Mouse (Mus musculus) 3T3-L1 (cell line): ENCODE results near the gene Wdr48.

Experiments
- DNase-seq: peaks from one replicate; pipeline ENCODE4 v3.0.0-alpha.2; 2015; ENCODE audit warnings: low read depth, low spot score

Gene Wdr48

GRCm38 (mm10) chr9:119925120-119925657 is 30.5 kb downstream of the Wdr48 start:
- DNase-seq = no peak

- no peak for DNase-seq
These were observed 31.1 kb downstream of the Wdr48 start for GRCm38 (mm10) chr9:119925729-119926128.

DNA sequence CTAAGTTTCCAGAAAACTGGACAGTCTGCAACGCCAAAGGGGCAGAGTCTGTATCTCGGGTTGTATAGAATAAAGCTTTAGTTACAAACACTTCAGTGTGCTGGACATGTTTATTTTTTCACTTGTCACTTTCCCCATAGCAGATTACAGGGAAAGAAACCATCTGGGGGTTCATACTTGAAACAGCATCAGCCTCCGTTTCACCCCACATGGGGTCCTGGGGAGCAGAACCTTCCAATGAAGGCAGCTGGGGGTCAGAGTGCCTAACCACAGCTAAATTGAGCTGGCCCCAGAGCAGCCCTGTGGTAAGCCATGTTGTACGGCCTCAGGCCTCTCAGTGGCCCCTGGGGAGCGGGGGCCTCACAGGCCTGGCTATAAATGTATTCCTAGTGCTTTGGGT is 31.8 kb downstream of the Wdr48 start:
- DNase-seq = no peak

DNA sequence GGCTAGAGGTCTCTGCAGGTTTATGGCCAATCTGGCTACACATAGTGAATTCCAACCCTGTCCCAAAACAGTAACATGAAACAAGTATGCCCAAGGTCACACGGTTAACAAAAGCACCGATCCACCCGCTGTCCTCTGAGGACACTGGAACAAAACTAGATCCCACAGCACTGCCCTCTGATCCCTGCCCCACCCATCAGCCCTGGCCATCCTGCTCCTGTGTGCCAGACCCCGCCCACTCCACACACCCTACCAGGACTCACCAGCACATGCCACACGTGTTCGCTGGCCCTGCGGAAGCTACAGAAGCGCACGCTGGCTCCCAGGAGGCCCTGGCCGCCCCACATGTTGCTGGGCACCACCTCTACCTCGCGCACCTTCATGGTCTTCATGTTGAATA is 37.7 kb downstream of the Wdr48 start:
- no peak for DNase-seq

DNA sequence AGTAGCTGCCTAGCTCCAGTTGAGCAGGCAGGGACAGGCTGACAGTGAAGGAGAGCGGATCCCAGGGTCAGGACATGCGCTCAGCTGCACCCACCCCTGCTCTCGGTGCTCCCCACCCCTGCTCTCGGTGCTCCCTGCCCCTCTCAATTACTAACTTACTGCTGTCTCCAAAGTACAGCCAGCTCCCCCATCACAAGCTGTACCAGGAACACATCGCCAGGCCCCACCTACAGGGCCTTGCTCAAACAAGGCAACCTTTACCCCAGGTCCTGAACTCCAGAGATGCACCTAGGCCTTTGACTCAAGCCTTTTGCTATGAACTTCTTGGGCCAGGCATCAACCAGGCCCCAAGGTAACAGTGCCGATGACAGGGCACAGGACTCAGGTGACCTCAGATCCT is 39.0 kb downstream of the Wdr48 start:
- DNase-seq = no peak

GRCm38 (mm10) chr9:119937005-119937773 is 42.5 kb downstream of the Wdr48 start, which contains the start of the genes Gorasp1 and Ttc21a:
TSS of gene Gorasp1 (minus strand) at chr9:119937565.
TSS of gene Ttc21a (plus strand) at chr9:119937606.
- peak; percentile 92 for DNase-seq

DNA sequence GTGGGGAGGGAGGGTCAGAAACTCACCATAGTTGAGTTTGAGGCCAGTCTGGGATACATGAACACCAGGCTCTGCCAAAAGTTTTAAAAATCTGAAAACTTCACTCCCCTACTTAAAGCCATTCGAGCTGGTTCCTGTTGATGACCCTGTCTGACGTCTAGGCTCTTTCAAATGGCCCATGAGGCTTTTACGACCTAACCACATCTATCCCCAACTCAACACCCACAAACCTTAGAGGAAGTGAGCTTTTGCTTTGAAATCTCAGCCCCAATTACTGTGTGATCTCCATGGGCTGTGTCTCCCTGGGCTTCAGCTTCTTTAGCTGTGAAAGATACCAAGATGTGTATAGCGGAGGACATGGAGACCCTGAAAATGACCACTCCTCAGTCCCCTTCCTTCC is 43.8 kb downstream of the Wdr48 start:
- DNase-seq = no peak

- no peak for DNase-seq
These were observed 45.0 kb downstream of the Wdr48 start for GRCm38 (mm10) chr9:119939646-119940045.

DNA sequence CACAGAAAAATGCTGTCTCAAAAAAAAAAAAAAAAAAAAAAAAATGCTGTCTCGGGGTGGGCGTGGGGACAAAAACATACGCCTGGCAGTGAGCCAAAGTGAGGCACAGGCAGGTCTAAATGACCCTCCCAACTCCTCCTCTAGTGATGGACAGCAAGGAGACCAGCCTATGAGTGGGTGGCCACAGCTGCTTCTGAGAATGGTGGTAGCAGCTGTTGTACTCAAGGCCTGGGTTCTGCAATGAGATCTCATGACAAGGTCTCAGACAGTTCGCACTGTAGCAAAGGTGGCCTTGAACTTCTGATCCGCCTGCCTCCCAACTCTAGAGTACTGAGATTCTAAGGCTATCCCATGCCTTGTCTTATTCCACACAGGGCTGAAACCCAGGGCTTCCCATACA is 46.7 kb downstream of the Wdr48 start:
- DNase-seq = no peak

- no peak for DNase-seq
These were observed 47.2 kb downstream of the Wdr48 start for GRCm38 (mm10) chr9:119941861-119942260.

- no peak for DNase-seq
These were observed 48.6 kb downstream of the Wdr48 start for GRCm38 (mm10) chr9:119943326-119943725.

GRCm38 (mm10) chr9:119945173-119945900 is 50.7 kb downstream of the Wdr48 start:
- peak; percentile 15 for DNase-seq

GRCm38 (mm10) chr9:119948804-119949203 is 54.1 kb downstream of the Wdr48 start:
- no peak for DNase-seq

DNA sequence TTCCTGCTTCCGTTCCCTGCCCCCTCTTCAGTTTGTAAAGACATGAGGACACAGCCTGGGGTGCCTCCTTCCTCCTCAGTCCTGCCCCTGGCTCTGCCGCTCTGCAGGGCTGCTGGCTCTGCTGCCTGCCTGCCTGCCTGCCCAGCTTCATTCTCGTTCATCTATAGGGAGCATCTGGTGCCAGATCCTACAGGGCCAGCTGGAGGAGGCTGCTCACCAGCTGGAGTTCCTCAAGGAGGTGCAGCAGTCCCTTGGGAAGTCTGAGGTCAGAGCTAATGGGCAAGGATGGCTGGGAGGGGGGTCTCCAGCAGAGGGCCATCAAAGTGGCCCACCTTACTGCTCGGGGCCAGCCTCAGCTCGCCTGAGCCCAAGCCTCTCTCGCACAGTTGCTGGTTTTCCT is 55.8 kb downstream of the Wdr48 start:
- DNase-seq = no peak

GRCm38 (mm10) chr9:119951388-119951787 is 56.7 kb downstream of the Wdr48 start:
- no peak for DNase-seq

DNA sequence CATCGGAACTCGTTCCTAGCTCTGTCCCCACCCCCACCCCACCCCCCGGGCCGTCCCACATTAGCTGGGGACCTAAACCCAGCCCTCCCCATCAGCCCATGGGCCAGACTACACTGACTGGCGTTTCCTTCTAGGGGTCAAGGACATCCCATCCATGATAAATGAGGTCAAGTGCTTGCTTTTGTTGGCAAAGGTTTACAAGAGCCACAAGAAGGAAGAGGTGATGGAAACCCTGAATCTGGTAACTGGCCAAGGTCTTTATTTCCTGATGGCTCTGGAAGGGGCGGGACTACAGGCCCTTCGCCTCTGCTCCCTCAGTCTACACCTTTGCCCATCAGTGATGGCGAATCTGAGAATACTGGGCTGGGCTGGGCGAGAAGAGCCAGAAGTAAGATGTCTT is 64.2 kb downstream of the Wdr48 start:
- DNase-seq = no peak

DNA sequence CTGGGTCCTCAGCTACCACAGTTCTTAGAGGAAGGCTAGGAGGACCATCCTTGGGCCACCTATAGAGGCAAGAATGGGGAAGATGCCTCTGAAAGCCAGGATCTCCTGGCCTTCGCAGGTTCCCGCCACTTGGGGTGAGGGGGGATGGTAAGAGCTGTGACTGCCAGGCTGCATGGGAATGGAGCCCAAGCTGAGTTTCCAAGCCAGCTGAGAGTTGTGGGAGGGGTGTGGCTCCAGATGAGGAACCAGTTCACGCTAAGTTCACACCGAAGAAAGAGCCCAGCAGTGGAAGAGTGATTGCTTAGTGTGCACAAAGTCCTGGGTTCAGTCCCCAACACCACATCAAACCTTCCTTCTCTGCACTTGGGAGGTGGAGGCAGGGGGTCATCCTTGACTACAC is 67.5 kb downstream of the Wdr48 start:
- DNase-seq = peak; percentile 14

- peak; percentile 25 for DNase-seq
These were observed 68.4 kb downstream of the Wdr48 start for GRCm38 (mm10) chr9:119962987-119963667.

DNA sequence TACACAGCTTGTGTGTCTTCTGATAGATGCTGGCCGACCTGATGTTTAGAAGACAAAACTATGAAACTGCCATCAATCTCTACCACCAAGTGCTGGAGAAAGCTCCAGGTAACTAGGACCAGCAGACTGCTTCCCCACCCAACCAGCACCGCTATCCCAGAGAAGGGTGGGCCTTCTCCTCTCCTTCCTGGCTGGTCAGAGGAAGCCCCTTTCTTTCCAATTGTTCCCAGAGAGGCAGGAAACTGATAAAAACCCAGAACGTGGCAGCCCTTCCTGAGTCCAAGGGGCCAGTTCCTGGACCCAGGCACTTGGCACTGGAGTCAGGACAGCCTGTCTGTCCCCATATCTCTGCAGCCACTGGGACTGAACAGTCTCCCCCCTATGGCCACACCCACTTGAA is 69.5 kb downstream of the Wdr48 start:
- DNase-seq = no peak

DNA sequence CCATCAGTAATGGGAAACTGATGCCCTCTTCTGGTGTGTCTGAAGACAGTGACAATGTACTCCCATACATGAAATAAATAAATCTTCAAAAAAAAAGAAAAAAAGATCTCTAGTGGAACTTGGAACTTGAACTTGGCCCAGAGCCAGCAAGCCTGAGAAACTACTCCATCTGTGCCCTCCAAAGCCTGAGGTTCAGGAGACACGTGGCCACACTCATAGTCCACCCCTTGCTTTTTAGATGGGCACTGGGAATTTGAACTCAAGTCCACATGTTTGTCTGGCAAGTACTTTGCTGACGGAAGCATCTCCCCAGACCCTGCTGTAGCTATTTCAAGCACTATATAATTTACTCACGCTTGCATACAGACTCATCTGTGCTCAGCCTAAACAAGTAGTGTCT is 70.5 kb downstream of the Wdr48 start:
- no peak for DNase-seq

DNA sequence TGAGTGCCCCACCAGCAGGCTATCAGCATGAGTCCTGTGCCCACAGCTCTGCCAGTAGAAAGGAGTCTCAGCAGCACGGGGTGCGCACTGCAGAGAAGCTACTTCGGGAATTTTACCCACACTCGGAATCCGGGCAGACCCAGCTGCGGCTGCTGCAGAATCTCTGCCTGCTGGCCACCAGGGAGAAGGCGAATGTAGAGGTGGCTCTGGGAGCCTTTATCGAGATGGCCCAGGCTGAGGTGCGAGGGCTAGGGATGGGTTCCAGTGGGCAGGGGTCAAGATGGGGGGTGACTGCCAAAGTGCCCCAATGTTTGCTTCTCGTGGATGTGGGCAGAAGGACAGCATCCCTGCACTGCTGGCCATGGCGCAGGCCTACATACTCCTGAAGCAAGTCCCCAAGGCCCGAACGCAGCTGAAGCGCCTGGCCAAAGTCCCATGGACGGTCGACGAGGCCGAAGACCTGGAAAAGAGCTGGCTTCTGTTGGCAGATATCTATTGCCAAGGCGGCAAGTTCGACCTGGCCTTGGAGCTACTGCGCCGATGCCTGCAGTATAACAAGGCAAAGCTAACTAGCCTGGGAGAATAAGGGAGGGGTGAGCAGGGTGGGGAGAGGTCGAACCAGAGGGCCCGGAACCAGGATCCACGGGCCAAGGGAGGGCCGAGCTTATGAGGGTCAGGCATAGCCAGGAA is 71.7 kb downstream of the Wdr48 start:
- DNase-seq = no peak

DNA sequence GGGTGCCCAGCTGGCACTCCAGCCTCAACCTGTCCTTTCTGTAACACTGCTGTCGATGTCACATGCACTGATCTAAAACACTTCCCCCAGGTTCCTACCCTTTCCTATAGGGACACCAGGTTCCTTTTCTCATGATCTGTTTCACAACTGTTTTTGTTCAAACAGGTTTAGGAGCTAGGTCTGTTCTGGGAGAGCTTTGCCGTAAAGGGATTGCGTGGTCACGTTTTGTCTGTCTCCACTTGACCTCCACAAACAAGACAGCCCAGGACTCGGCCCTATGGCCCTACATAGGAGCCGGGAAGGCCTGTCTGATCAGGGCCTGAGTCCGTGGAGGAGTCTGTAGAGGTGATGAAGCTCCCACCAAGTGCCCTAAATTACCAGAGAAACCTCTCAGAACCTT is 75.1 kb downstream of the Wdr48 start:
- no peak for DNase-seq
